Mouse (Mus musculus) spleen, adult 2 months (tissue): ENCODE data around the gene Gng4. TPM values are rescaled to one million over a fixed set of nuclear protein-coding genes. Genes with fewer than 3 reads are reported as not detected.
A peak's percentile ranks its signal among the peaks of the same experiment; 100 is the strongest.

Experiments
- DNase-seq, 2 experiments: peaks; one replicate each; pipeline versions ENCODE4 v3.0.0 to v3.0.0-alpha.2; 2012 to 2021; ENCODE audit warnings: low spot score in 2 of 2, low read depth in 1 of 2
- H3K27ac ChIP-seq: fragments of 200-500 bp; 2 replicates; pipeline ENCODE4 v1.5.1; 2012; ENCODE audit warnings: low read length, inconsistent platforms; ENCODE audit not compliant: insufficient read depth
- H3K27me3 ChIP-seq: fragments of 200-500 bp; 2 replicates; pipeline ENCODE4 v1.6.1; 2012; ENCODE audit warnings: mild to moderate bottlenecking, moderate library complexity, low read length, inconsistent platforms; ENCODE audit not compliant: control insufficient read depth, insufficient read depth
- H3K36me3 ChIP-seq: fragments of 200-500 bp; 2 replicates; pipeline ENCODE4 v1.6.1; 2012; ENCODE audit warnings: mild to moderate bottlenecking, low read length, inconsistent platforms; ENCODE audit not compliant: control insufficient read depth, insufficient read depth
- H3K4me1 ChIP-seq: fragments of 200-500 bp; 2 replicates; pipeline ENCODE4 v1.6.1; 2011; ENCODE audit warnings: inconsistent platforms; ENCODE audit not compliant: control insufficient read depth, insufficient read depth, insufficient read length
- H3K4me3 ChIP-seq: fragments of 200-500 bp; 2 replicates; pipeline ENCODE4 v1.5.1; 2011; ENCODE audit warnings: mild to moderate bottlenecking, inconsistent platforms; ENCODE audit not compliant: insufficient read depth, insufficient read length; ENCODE audit errors: extremely low read depth
- CTCF ChIP-seq: fragments of 200-500 bp; IDR thresholded peaks from 2 replicates; pipeline ENCODE4 v1.5.1; 2011; ENCODE audit warnings: mild to moderate bottlenecking, inconsistent platforms; ENCODE audit not compliant: insufficient read depth, insufficient read length, insufficient replicate concordance; ENCODE audit errors: extremely low read depth
- POLR2A ChIP-seq: fragments of 200-500 bp; IDR thresholded peaks from 2 replicates; pipeline ENCODE4 v1.6.1; 2011; ENCODE audit warnings: low read depth, low read length, inconsistent platforms
- WGBS: fragments of 180-500 bp; shearing (Covaris S2); methylation state at CpG from one replicate; pipeline ENCODE4 v1.1.7; 2018; 5-methylcytosine and 5-hydroxymethylcytosine counted together
- polyA plus RNA-seq: library from polyadenylated mRNA; depleted of rRNA; stranded (reverse); fragments of >200 nt; gene quantifications from 2 replicates; pipeline ENCODE4 v1.2.3, GENCODE M21; 2012; rRNA removed

Gng4 gene
- polyA plus RNA-seq, result 0.04 TPM in 1 of 2 replicates, not detected in the other

GRCm38 (mm10) chr13:13783894-13784419, at the start of gene Gng4:
TSS of gene Gng4 (plus strand) at chr13:13784059.
- peaks cover 11% of the 10 kb centered on the region for H3K4me1 ChIP-seq
- peak within 1 kb of the TSS; percentile 36; the same call in 1 of the 2 replicates for H3K4me3 ChIP-seq
- DNase-seq, result no peak
- H3K27ac ChIP-seq, result no peak within 1 kb of the TSS
- no peak for TF ChIP-seq CTCF
- no peak for TF ChIP-seq POLR2A
- no peaks in the 10 kb centered on the region; the same call in 1 of the 2 replicates for H3K36me3 ChIP-seq
- peaks cover 11% of the 10 kb centered on the region for H3K27me3 ChIP-seq
- WGBS, result 2% methylated on average over 43 of the region's 43 CpGs

GRCm38 (mm10) chr13:13739232-13739631, 44.6 kb upstream of the Gng4 start:
- Histone ChIP-seq H3K4me1 (no peaks in the 10 kb centered on the region), H3K27me3 (no peaks in the 10 kb centered on the region), H3K27ac (no peak overlapping the region), H3K4me3 (no peak overlapping the region), H3K36me3 (peaks cover 22% of the 10 kb centered on the region)
- no peak for DNase-seq
- TF ChIP-seq CTCF, result no peak
- WGBS, result 83% methylated on average over 4 of the region's 4 CpGs

GRCm38 (mm10) chr13:13745911-13746310, 37.9 kb upstream of the Gng4 start:
- no peak for DNase-seq
- 89% methylated on average over 3 of the region's 3 CpGs for WGBS
- peaks cover 47% of the 10 kb centered on the region for H3K36me3 ChIP-seq

GRCm38 (mm10) chr13:13775778-13776494, 7.9 kb upstream of the Gng4 start:
- Histone ChIP-seq H3K27ac (no peak overlapping the region), H3K36me3 (peaks cover 16% of the 10 kb centered on the region), H3K4me3 (no peak overlapping the region), H3K27me3 (no peaks in the 10 kb centered on the region), H3K4me1 (no peaks in the 10 kb centered on the region)
- peak; percentile 57 to 74 for DNase-seq
- TF ChIP-seq CTCF (no peak), POLR2A (no peak)

More at GRCm38 (mm10) chr13:13745911-13746310, 37.9 kb upstream of the Gng4 start:
- H3K4me1 ChIP-seq, result no peaks in the 10 kb centered on the region
- no peaks in the 10 kb centered on the region for H3K27me3 ChIP-seq
- H3K27ac ChIP-seq, result no peak overlapping the region
- H3K4me3 ChIP-seq, result no peak overlapping the region
- TF ChIP-seq CTCF (no peak), POLR2A (no peak)

GRCm38 (mm10) chr13:13777052-13777451, 6.8 kb upstream of the Gng4 start:
- WGBS, result 93% methylated on average over 11 of the region's 11 CpGs
- no peak for DNase-seq
- no peak overlapping the region for H3K4me3 ChIP-seq
- no peak overlapping the region for H3K27ac ChIP-seq
- H3K27me3 ChIP-seq, result no peaks in the 10 kb centered on the region
- TF ChIP-seq CTCF (no peak), POLR2A (no peak)
- H3K36me3 ChIP-seq, result peaks cover 16% of the 10 kb centered on the region
- H3K4me1 ChIP-seq, result no peaks in the 10 kb centered on the region

GRCm38 (mm10) chr13:13777696-13778095, 6.2 kb upstream of the Gng4 start:
- 93% methylated on average over 8 of the region's 8 CpGs for WGBS
- Histone ChIP-seq H3K36me3 (peaks cover 16% of the 10 kb centered on the region), H3K27me3 (no peaks in the 10 kb centered on the region), H3K27ac (no peak overlapping the region), H3K4me3 (no peak overlapping the region), H3K4me1 (no peaks in the 10 kb centered on the region)
- DNase-seq, result no peak
- no peak for TF ChIP-seq POLR2A
- TF ChIP-seq CTCF, result no peak

- H3K27ac ChIP-seq, result no peak overlapping the region
- peaks cover 5% of the 10 kb centered on the region for H3K27me3 ChIP-seq
- no peak for DNase-seq
- no peak overlapping the region for H3K4me3 ChIP-seq
- TF ChIP-seq POLR2A, result no peak
- TF ChIP-seq CTCF, result no peak
- peaks cover 3% of the 10 kb centered on the region; the same call in 1 of the 2 replicates for H3K4me1 ChIP-seq
- H3K36me3 ChIP-seq, result peaks cover 16% of the 10 kb centered on the region
- WGBS, result 94% methylated on average over 1 of the region's 1 CpGs
Measured at GRCm38 (mm10) chr13:13778837-13779458, 4.9 kb upstream of the Gng4 start.
